Mouse (Mus musculus): ENCODE measurements at regions not wholly inside any gene's neighbourhood (a gene's known extent, or its start where the extent isn't known, plus 50 kb on each side); places are given as distances from the start of the nearest gene placed in this dataset.

- Histone ChIP-seq H3K4me1 (no peaks in the 10 kb centered on the region), H3K4me2 (no peak overlapping the region), H3K27ac (no peak overlapping the region), H3K36me3 (ENCODE audit: poor library complexity, severe bottlenecking) (no peaks in the 10 kb centered on the region), H3K9me3 (replicated peaks) (no peaks in the 10 kb centered on the region), H3K9ac (no peak overlapping the region), H3K4me3 (no peak overlapping the region), H3K27me3 (no peaks in the 10 kb centered on the region)
- WGBS: 88% methylated on average over 2 of the region's 2 CpGs
- ATAC-seq: no peak
Measured at GRCm38 (mm10) chr10:108071424-108071823, 90.6 kb upstream of the Ppp1r12a start.

- Histone ChIP-seq H3K4me2 (no peak overlapping the region), H3K36me3 (ENCODE audit: poor library complexity, severe bottlenecking) (no peaks in the 10 kb centered on the region), H3K27me3 (no peaks in the 10 kb centered on the region), H3K27ac (no peak overlapping the region), H3K4me1 (no peaks in the 10 kb centered on the region), H3K9me3 (replicated peaks) (no peaks in the 10 kb centered on the region), H3K9ac (no peak overlapping the region), H3K4me3 (no peak overlapping the region)
- ATAC-seq: no peak
- WGBS: 85% methylated on average over 10 of the region's 10 CpGs
Measured at GRCm38 (mm10) chr10:108067723-108068122, 94.3 kb upstream of the Ppp1r12a start.

- no peak overlapping the region for H3K4me2 ChIP-seq
- H3K9me3 ChIP-seq (replicated peaks): no peaks in the 10 kb centered on the region
- H3K4me3 ChIP-seq: no peak overlapping the region
- no peaks in the 10 kb centered on the region for H3K4me1 ChIP-seq
- no peaks in the 10 kb centered on the region for H3K36me3 ChIP-seq (ENCODE audit: poor library complexity, severe bottlenecking)
- H3K9ac ChIP-seq: no peak overlapping the region
- ATAC-seq: no peak
- 90% methylated on average over 8 of the region's 8 CpGs for WGBS
- H3K27ac ChIP-seq: no peak overlapping the region
- no peaks in the 10 kb centered on the region for H3K27me3 ChIP-seq
Measured at GRCm38 (mm10) chr10:108066241-108066640, 95.8 kb upstream of the Ppp1r12a start.

- H3K36me3 ChIP-seq (ENCODE audit: poor library complexity, severe bottlenecking): no peaks in the 10 kb centered on the region
- no peaks in the 10 kb centered on the region for H3K9me3 ChIP-seq (replicated peaks)
- 59% methylated on average over 7 of the region's 7 CpGs for WGBS
- H3K4me3 ChIP-seq: no peak overlapping the region
- H3K27ac ChIP-seq: no peak overlapping the region
- ATAC-seq: peak; percentile 66
- H3K9ac ChIP-seq: no peak overlapping the region
- H3K4me2 ChIP-seq: no peak overlapping the region
- no peaks in the 10 kb centered on the region for H3K27me3 ChIP-seq
- H3K4me1 ChIP-seq: no peaks in the 10 kb centered on the region
Measured at GRCm38 (mm10) chr10:108061813-108062435, 100.1 kb upstream of the Ppp1r12a start.

- Histone ChIP-seq H3K27ac (no peak overlapping the region), H3K9ac (no peak overlapping the region), H3K9me3 (replicated peaks) (no peaks in the 10 kb centered on the region), H3K4me2 (no peak overlapping the region), H3K4me1 (no peaks in the 10 kb centered on the region), H3K36me3 (ENCODE audit: poor library complexity, severe bottlenecking) (no peaks in the 10 kb centered on the region), H3K27me3 (no peaks in the 10 kb centered on the region), H3K4me3 (no peak overlapping the region)
- ATAC-seq: peak; percentile 41; the same call in 1 of the 2 replicates
- WGBS: 83% methylated on average over 3 of the region's 3 CpGs
Measured at GRCm38 (mm10) chr10:108060554-108060953, 101.4 kb upstream of the Ppp1r12a start.

- WGBS: 98% methylated on average over 1 of the region's 1 CpGs
- no peak overlapping the region for H3K4me2 ChIP-seq
- no peak overlapping the region for H3K4me3 ChIP-seq
- no peak overlapping the region for H3K9ac ChIP-seq
- no peak for ATAC-seq
- H3K27me3 ChIP-seq: no peaks in the 10 kb centered on the region
- H3K9me3 ChIP-seq (replicated peaks): no peaks in the 10 kb centered on the region
- H3K27ac ChIP-seq: no peak overlapping the region
- no peaks in the 10 kb centered on the region for H3K36me3 ChIP-seq (ENCODE audit: poor library complexity, severe bottlenecking)
- H3K4me1 ChIP-seq: no peaks in the 10 kb centered on the region
Measured at GRCm38 (mm10) chr10:108051637-108052036, 110.4 kb upstream of the Ppp1r12a start.

GRCm38 (mm10) chr10:108048426-108048825 is 113.6 kb upstream of the Ppp1r12a start:
- H3K9ac ChIP-seq: no peak overlapping the region
- H3K36me3 ChIP-seq (ENCODE audit: poor library complexity, severe bottlenecking): no peaks in the 10 kb centered on the region
- ATAC-seq: no peak
- no peak overlapping the region for H3K27ac ChIP-seq
- 94% methylated on average over 2 of the region's 2 CpGs for WGBS
- no peaks in the 10 kb centered on the region for H3K4me1 ChIP-seq
- no peak overlapping the region for H3K4me3 ChIP-seq
- H3K9me3 ChIP-seq (replicated peaks): no peaks in the 10 kb centered on the region
- H3K27me3 ChIP-seq: no peaks in the 10 kb centered on the region
- H3K4me2 ChIP-seq: no peak overlapping the region

GRCm38 (mm10) chr10:108043519-108043918 is 118.5 kb upstream of the Ppp1r12a start:
- Histone ChIP-seq H3K4me1 (no peaks in the 10 kb centered on the region), H3K4me3 (no peak overlapping the region), H3K9ac (no peak overlapping the region), H3K4me2 (no peak overlapping the region), H3K9me3 (replicated peaks) (no peaks in the 10 kb centered on the region), H3K36me3 (ENCODE audit: poor library complexity, severe bottlenecking) (no peaks in the 10 kb centered on the region), H3K27ac (no peak overlapping the region), H3K27me3 (no peaks in the 10 kb centered on the region)
- 84% methylated on average over 2 of the region's 2 CpGs for WGBS
- no peak for ATAC-seq

- no peak overlapping the region for H3K4me3 ChIP-seq
- ATAC-seq: no peak
- H3K36me3 ChIP-seq (ENCODE audit: poor library complexity, severe bottlenecking): no peaks in the 10 kb centered on the region
- H3K27ac ChIP-seq: no peak overlapping the region
- H3K4me1 ChIP-seq: peaks cover 5% of the 10 kb centered on the region
- H3K9ac ChIP-seq: no peak overlapping the region
- H3K9me3 ChIP-seq (replicated peaks): no peaks in the 10 kb centered on the region
- no peaks in the 10 kb centered on the region for H3K27me3 ChIP-seq
- H3K4me2 ChIP-seq: no peak overlapping the region
Measured at GRCm38 (mm10) chr10:108040027-108040426, 122.0 kb upstream of the Ppp1r12a start.

GRCm38 (mm10) chr10:108036486-108037109 is 124.7 kb upstream of the Otogl start:
- H3K4me2 ChIP-seq: no peak overlapping the region
- H3K4me3 ChIP-seq: no peak overlapping the region
- H3K36me3 ChIP-seq (ENCODE audit: poor library complexity, severe bottlenecking): no peaks in the 10 kb centered on the region
- no peaks in the 10 kb centered on the region for H3K27me3 ChIP-seq
- peak overlapping the region; percentile 35; the same call in 1 of the 2 replicates for H3K27ac ChIP-seq
- no peaks in the 10 kb centered on the region for H3K9me3 ChIP-seq (replicated peaks)
- peaks cover 5% of the 10 kb centered on the region for H3K4me1 ChIP-seq
- peak; percentile 73 for ATAC-seq
- H3K9ac ChIP-seq: no peak overlapping the region
- 39% methylated on average over 3 of the region's 3 CpGs for WGBS

GRCm38 (mm10) chr10:108034068-108034467 is 122.1 kb upstream of the Otogl start:
- no peak overlapping the region for H3K9ac ChIP-seq
- WGBS: 89% methylated on average over 3 of the region's 3 CpGs
- H3K27ac ChIP-seq: no peak overlapping the region
- no peak overlapping the region for H3K4me2 ChIP-seq
- H3K4me1 ChIP-seq: peaks cover 5% of the 10 kb centered on the region
- no peak for ATAC-seq
- no peaks in the 10 kb centered on the region for H3K36me3 ChIP-seq (ENCODE audit: poor library complexity, severe bottlenecking)
- no peaks in the 10 kb centered on the region for H3K27me3 ChIP-seq
- H3K9me3 ChIP-seq (replicated peaks): no peaks in the 10 kb centered on the region
- no peak overlapping the region for H3K4me3 ChIP-seq

- Histone ChIP-seq H3K36me3 (ENCODE audit: poor library complexity, severe bottlenecking) (no peaks in the 10 kb centered on the region), H3K9ac (no peak overlapping the region), H3K4me2 (no peak overlapping the region), H3K27me3 (no peaks in the 10 kb centered on the region), H3K4me1 (peaks cover 5% of the 10 kb centered on the region), H3K27ac (no peak overlapping the region), H3K9me3 (replicated peaks) (no peaks in the 10 kb centered on the region), H3K4me3 (no peak overlapping the region)
- ATAC-seq: no peak
- 96% methylated on average over 1 of the region's 1 CpGs for WGBS
Measured at GRCm38 (mm10) chr10:108033317-108033795, 121.4 kb upstream of the Otogl start.

GRCm38 (mm10) chr10:108027506-108027905 is 115.6 kb upstream of the Otogl start:
- Histone ChIP-seq H3K4me3 (no peak overlapping the region), H3K4me1 (no peaks in the 10 kb centered on the region), H3K27ac (no peak overlapping the region), H3K27me3 (no peaks in the 10 kb centered on the region), H3K36me3 (ENCODE audit: poor library complexity, severe bottlenecking) (no peaks in the 10 kb centered on the region), H3K4me2 (no peak overlapping the region), H3K9me3 (replicated peaks) (no peaks in the 10 kb centered on the region), H3K9ac (no peak overlapping the region)
- WGBS: 79% methylated on average over 2 of the region's 2 CpGs
- ATAC-seq: no peak

Measured in forebrain, embryonic 13.5 days (tissue).